Mouse (Mus musculus) C2C12 (cell line): Measurements from ENCODE around the gene Gm26566.

Experiments used
- CEBPB ChIP-seq: IDR thresholded peaks from one replicate; pipeline ENCODE4 v1.6.1; 2011; ENCODE audit warnings: low read depth, mild to moderate bottlenecking, control low read depth, moderate library complexity
- CTCF ChIP-seq: IDR thresholded peaks from one replicate; pipeline ENCODE4 v1.5.1; 2011; ENCODE audit not compliant: control insufficient read depth, insufficient read depth, insufficient read length
- FOSL1 ChIP-seq: IDR thresholded peaks from one replicate; pipeline ENCODE4 v1.8.0; 2011; ENCODE audit warnings: mild to moderate bottlenecking, low read length; ENCODE audit not compliant: poor library complexity, insufficient read depth, severe bottlenecking
- MAX ChIP-seq: IDR thresholded peaks from one replicate; pipeline ENCODE4 v1.6.1; 2011; ENCODE audit warnings: mild to moderate bottlenecking, control low read depth
- MYOD1 ChIP-seq: IDR thresholded peaks from one replicate; pipeline ENCODE4 v1.6.1; 2011; ENCODE audit warnings: low read depth; ENCODE audit not compliant: control insufficient read depth, insufficient read length
- MYOG ChIP-seq: IDR thresholded peaks from one replicate; pipeline ENCODE4 v1.6.1; 2011; ENCODE audit not compliant: control insufficient read depth, insufficient read length; ENCODE audit errors: extremely low read depth
- USF1 ChIP-seq: IDR thresholded peaks from one replicate; pipeline ENCODE4 v1.6.1; 2011; ENCODE audit warnings: low read depth, mild to moderate bottlenecking, control low read depth, moderate library complexity

- TF ChIP-seq MAX: no peak
- TF ChIP-seq CTCF: no peak
- TF ChIP-seq MYOG: no peak
- TF ChIP-seq MYOD1: no peak
- TF ChIP-seq FOSL1: no peak
- no peak for TF ChIP-seq CEBPB
- TF ChIP-seq USF1: no peak
Observed at GRCm38 (mm10) chr4:88742771-88743371, 21.3 kb downstream of the Gm26566 start.
